Mouse (Mus musculus): ENCODE data around the gene Borcs6.
A peak's percentile ranks its signal among the peaks of the same experiment; 100 is the strongest.
"Not testable (repeated sequence)": the region's sequence is repeated elsewhere in the genome, so short reads cannot be mapped to it uniquely, and the experiment has no call there.

Borcs6 gene

DNA sequence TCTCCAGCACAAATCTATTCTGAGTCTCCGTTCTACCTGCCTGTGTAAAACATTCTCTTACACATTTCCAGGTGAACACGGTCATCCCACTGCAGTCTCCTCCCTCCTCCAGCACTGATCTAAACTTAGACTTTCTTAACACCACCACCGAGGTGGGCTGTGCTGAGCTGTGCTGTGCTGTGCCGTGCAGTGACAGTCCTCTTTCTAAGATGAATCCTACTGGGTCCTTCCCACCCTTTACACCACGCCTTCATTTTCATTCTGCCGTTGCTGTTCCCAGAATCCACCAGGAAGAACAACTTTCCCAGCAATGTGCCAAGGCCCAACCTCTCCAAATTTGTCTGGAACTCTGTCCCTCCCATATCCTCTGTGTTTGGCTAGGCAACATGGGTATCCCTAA lies 26.9 kb downstream of the Borcs6 start:
- H3K36me3 ChIP-seq (ENCODE audit: control insufficient read depth, insufficient read depth, low read length, poor library complexity, severe bottlenecking), result peaks cover 7% of the 10 kb centered on the region
- DNase-seq (ENCODE audit: low read depth, low spot score), result no peak
- H3K27me3 ChIP-seq (ENCODE audit: control insufficient read depth, insufficient read depth, low read length, poor library complexity, severe bottlenecking), result no peaks in the 10 kb centered on the region

DNA sequence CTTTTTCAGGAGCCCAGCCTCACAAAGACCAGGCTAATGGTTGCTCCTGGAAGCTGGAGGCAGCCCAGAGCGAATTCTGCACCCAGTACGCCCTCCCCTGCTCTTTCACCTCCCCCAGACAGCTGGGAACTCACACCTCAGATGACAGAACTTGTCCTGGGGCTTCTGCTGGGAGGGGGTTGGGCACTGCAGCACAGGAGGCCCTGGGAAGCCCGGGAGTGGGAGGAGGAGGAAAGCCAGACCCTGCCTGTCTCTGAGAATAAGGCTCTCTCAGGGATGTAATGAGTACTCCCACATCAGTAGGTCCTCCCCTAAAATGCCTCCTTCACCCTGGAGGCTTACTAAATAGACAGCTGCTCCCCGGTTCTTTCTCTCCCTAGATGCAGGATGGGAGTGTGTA lies 27.6 kb downstream of the Borcs6 start:
- Histone ChIP-seq H3K36me3 (ENCODE audit: control insufficient read depth, insufficient read depth, low read length, poor library complexity, severe bottlenecking) (peaks cover 7% of the 10 kb centered on the region), H3K27me3 (ENCODE audit: control insufficient read depth, insufficient read depth, low read length, poor library complexity, severe bottlenecking) (no peaks in the 10 kb centered on the region)
- no peak for DNase-seq (ENCODE audit: low read depth, low spot score)

DNA sequence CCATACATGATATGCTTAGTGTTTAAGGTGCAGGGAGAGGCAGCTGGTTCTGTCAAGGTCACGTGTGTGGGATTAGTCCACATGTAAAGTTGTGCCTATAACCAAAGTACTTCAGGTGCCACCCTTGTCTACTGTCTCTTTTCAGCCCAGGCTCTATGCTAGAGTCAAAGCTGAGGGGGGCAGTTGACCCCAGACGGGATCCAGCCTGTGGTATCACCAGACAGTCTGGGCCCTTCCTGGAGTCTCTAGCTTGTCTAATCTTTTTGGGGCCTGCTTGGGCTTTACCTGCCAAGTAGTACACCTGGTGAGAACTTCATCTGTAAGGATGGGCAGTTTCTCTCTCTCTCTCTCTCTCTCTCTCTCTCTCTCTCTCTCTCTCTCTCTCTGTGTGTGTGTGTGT lies 28.1 kb downstream of the Borcs6 start:
- no peak for DNase-seq (ENCODE audit: low read depth, low spot score)
- Histone ChIP-seq H3K27me3 (ENCODE audit: control insufficient read depth, insufficient read depth, low read length, poor library complexity, severe bottlenecking) (no peaks in the 10 kb centered on the region), H3K36me3 (ENCODE audit: control insufficient read depth, insufficient read depth, low read length, poor library complexity, severe bottlenecking) (peaks cover 7% of the 10 kb centered on the region)

DNA sequence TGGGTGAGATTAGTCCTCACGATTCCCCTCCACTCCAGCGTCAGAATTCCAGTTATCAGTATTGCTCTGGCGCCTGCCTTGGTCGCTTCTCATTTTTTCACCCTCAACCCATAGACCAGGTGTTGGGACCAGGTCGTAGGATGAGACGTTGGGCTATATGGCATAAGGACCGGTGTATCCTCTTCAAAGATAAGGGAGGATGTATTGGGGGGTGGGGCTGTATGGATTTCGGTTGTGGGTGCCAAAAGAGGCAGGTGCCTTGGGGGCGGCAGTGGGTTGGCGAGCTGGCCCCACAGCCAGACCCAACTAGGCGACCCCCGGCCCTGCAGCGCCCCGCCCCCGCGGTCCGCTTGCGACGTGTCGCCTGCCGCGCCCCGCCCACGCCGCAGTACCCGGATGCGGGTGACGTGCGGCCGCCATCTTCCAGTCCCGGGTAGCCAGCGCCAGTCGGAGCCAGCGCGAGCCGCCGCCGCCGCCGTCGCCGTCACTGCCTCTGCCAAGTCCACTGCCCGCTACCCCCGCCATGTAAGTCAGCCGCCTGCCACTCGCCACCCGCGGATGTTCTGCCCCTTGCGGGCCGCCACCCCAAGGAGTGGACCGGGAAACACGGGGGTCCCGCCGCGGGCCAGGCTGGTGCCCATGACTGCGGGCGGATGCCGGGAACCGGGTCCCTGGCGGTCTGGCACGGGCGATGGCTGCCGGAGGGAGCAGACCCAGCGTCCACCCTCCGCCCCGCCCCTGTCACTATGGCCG lies 28.8 kb downstream of the Borcs6 start, which contains the start of gene Vamp2:
Gene Vamp2 (plus strand): TSS at position 388 of the 753 bp plus-strand sequence.
- Histone ChIP-seq H3K36me3 (ENCODE audit: control insufficient read depth, insufficient read depth, low read length, poor library complexity, severe bottlenecking) (peaks cover 7% of the 10 kb centered on the region), H3K27me3 (ENCODE audit: control insufficient read depth, insufficient read depth, low read length, poor library complexity, severe bottlenecking) (no peaks in the 10 kb centered on the region)
- peak; percentile 93 for DNase-seq (ENCODE audit: low read depth, low spot score)

DNA sequence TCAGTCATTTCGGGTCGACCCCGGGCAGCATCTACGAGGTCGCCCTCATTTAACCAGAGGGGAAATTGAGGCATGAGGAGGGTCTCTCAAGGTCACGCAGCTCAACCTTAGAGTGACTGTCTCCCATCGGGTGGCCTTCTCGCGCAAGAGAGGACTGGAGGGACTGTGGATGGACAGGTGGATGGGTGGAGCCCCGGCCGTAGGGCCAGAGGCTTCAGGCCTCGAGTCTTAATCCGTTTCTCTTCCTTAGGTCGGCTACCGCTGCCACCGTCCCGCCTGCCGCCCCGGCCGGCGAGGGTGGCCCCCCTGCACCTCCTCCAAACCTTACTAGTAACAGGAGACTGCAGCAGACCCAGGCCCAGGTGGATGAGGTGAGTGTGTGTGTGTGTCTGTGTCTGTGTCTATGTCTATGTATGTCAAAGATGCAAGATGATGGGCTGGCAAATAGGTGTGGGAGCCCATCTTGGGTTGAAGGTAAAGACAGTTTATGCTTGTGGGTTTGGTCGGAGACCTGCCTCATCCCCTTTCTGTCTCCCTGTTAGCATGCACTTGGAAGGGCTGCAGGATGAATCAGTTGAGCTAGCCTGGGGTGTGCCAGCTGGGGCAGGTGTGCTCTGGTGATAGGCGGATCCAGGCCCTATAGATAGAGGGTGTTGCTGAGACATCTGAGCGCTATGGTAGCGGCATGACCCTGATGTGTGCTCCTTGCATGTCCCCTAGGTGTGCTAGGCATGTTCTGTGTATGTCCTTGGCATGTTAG lies 29.5 kb downstream of the Borcs6 start:
- DNase-seq (ENCODE audit: low read depth, low spot score), result peak; percentile 36
- H3K27me3 ChIP-seq (ENCODE audit: control insufficient read depth, insufficient read depth, low read length, poor library complexity, severe bottlenecking), result no peaks in the 10 kb centered on the region
- peaks cover 7% of the 10 kb centered on the region for H3K36me3 ChIP-seq (ENCODE audit: control insufficient read depth, insufficient read depth, low read length, poor library complexity, severe bottlenecking)

DNA sequence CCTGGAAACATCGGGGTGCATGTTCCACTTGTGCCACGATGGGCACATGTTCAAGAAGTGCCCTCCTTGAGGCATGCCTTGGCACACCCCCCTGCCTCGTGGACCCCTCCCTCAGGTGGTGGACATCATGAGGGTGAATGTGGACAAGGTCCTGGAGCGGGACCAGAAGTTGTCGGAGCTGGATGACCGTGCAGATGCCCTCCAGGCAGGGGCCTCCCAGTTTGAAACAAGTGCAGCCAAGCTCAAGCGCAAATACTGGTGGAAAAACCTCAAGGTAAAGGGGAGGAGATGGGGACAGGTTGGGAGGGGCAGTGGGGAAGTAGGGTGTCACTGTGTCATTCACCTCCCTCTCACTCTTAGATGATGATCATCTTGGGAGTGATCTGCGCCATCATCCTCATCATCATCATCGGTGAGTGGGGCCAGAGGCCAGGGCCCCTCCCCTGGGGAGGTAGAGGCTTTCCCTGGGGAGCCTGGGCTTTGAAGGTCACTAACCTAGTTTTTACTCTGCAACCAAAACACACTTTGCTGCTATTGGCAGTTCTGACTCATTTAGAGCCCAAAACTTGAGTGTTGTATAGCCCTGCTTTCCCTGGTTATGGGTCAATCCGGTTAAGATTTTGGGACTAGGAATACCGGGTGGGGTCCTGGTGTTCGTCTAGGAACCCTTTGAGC lies 30.2 kb downstream of the Borcs6 start:
- DNase-seq (ENCODE audit: low read depth, low spot score), result no peak

DNA sequence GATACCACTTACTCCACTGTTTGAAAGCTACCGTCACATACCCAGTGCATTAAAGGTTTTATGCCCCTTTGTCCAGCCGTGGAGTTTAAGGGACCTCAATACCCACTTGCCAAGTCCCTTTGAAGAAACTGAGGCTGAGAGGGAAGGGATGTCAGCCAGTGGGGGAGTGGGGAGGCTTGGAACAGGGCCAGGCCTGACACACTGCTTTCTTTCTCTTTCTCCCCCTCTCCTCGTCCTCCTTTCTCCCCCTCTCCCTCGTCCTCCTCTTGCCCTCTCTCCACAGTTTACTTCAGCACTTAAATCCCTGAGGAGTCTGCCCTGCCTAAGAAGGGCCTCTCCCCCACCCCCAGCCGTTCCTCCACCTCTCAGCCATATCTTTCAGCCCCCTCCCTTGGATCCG lies 30.9 kb downstream of the Borcs6 start:
- no peaks in the 10 kb centered on the region for H3K27me3 ChIP-seq (ENCODE audit: control insufficient read depth, insufficient read depth, low read length, poor library complexity, severe bottlenecking)
- H3K36me3 ChIP-seq (ENCODE audit: control insufficient read depth, insufficient read depth, low read length, poor library complexity, severe bottlenecking), result peaks cover 7% of the 10 kb centered on the region
- DNase-seq (ENCODE audit: low read depth, low spot score), result no peak

More for the DNA sequence above, 30.2 kb downstream of the Borcs6 start:
- Histone ChIP-seq H3K36me3 (ENCODE audit: control insufficient read depth, insufficient read depth, low read length, poor library complexity, severe bottlenecking) (peaks cover 7% of the 10 kb centered on the region), H3K27me3 (ENCODE audit: control insufficient read depth, insufficient read depth, low read length, poor library complexity, severe bottlenecking) (no peaks in the 10 kb centered on the region)

DNA sequence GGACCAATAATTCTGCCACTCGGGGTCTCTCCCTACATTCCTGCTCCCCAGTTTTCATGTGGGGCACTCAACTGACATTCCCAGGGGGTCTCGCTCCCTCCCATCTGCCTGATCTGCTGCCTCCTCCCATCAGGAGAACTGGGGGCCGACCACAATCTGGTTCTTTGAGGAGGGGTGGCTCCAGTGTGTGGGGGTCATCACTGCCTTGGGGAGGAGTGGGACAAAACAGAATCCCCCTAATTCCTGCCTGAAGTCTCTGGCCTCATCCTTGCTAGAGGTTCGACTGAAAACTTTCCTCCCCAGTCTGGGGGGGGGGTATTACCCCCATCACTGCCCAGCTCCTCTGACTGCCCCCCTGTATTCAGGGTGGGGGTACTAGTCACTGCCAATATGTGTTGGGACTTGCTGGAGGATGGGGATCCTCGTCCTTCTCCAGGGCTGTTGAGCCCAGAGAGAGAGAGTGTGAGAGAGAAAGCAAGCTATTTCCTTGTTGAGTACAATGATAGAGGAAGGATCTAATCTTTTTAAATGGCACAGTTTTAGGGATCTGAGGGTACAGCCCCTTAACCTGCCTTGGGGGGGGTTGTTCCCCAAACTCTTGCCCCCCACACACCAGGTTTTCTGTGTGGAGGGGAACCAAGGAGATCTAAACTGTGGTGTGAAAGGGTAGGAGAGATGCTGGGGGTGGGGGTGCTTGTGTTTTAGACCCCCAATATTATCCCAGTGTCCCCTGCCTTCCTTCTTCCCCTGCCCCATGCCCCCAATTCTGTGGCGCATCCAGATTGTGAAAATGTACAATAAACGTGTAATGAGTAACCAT lies 32.3 kb downstream of the Borcs6 start:
- DNase-seq (ENCODE audit: low read depth, low spot score), result no peak

DNA sequence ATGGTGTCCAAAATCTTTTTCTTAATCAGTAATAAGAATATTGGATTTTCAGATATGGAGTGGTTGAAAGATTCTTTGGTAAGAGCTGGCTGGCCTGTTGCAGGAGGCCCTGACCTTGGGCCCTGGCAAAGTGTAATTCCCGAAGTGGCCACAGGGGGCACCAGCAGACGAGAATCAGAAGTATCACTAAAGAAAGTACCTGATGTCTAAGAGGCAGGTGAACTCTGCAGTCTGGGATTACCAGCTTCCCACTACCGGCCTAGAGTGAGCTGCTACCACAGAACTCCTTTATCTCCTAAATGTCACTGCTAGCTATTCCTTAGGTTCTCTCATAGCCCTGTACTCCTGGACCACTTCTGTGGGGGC lies 32.9 kb downstream of the Borcs6 start:
- no peaks in the 10 kb centered on the region for H3K27me3 ChIP-seq (ENCODE audit: control insufficient read depth, insufficient read depth, low read length, poor library complexity, severe bottlenecking)
- peak; percentile 92 for DNase-seq (ENCODE audit: low read depth, low spot score)
- peaks cover 7% of the 10 kb centered on the region for H3K36me3 ChIP-seq (ENCODE audit: control insufficient read depth, insufficient read depth, low read length, poor library complexity, severe bottlenecking)

More for the DNA sequence above, 32.3 kb downstream of the Borcs6 start:
- peaks cover 7% of the 10 kb centered on the region for H3K36me3 ChIP-seq (ENCODE audit: control insufficient read depth, insufficient read depth, low read length, poor library complexity, severe bottlenecking)
- H3K27me3 ChIP-seq (ENCODE audit: control insufficient read depth, insufficient read depth, low read length, poor library complexity, severe bottlenecking), result no peaks in the 10 kb centered on the region

DNA sequence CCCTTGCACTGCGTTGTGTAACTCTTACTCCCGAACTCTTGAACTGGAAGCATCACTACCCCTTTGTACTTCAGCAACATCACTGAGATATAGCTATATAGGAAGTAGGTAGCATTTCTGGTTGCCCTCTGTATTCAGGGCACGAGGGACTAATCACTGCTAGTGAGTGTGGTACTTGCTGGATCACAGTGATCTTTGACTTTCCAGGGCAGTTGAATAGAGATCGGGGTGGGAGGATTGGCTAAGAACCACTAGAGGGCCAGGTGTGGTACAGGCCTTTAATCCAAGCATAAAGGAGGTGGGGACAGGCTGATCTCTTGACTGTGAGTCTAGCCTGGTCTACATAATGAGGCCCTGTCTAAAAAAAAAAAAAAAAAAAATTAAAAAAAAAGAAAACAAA lies 33.4 kb downstream of the Borcs6 start:
- H3K36me3 ChIP-seq (ENCODE audit: control insufficient read depth, insufficient read depth, low read length, poor library complexity, severe bottlenecking), result peaks cover 7% of the 10 kb centered on the region
- no peaks in the 10 kb centered on the region for H3K27me3 ChIP-seq (ENCODE audit: control insufficient read depth, insufficient read depth, low read length, poor library complexity, severe bottlenecking)
- peak; percentile 73 for DNase-seq (ENCODE audit: low read depth, low spot score)

DNA sequence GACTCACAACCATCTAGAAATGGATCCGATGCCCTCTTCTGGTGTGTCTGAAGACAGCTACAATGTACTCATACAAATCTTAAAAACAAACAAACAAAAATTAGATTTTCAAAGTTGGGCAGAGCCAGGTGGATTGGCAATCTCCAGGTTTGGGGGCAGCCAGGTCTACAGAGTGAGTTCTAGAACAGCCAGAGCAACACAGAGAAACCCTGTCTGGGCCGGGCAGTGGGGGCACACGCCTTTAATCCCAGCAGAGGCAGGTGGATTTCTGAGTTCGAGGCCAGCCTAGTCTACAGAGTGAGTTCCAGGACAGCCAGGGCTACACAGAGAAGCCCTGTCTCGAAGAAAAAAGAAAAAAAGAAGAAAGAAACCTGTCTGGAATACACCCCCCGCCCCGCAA lies 34.3 kb downstream of the Borcs6 start:
- DNase-seq (ENCODE audit: low read depth, low spot score); H3K36me3 ChIP-seq (ENCODE audit: control insufficient read depth, insufficient read depth, low read length, poor library complexity, severe bottlenecking); H3K27me3 ChIP-seq (ENCODE audit: control insufficient read depth, insufficient read depth, low read length, poor library complexity, severe bottlenecking): not testable (repeated sequence)

DNA sequence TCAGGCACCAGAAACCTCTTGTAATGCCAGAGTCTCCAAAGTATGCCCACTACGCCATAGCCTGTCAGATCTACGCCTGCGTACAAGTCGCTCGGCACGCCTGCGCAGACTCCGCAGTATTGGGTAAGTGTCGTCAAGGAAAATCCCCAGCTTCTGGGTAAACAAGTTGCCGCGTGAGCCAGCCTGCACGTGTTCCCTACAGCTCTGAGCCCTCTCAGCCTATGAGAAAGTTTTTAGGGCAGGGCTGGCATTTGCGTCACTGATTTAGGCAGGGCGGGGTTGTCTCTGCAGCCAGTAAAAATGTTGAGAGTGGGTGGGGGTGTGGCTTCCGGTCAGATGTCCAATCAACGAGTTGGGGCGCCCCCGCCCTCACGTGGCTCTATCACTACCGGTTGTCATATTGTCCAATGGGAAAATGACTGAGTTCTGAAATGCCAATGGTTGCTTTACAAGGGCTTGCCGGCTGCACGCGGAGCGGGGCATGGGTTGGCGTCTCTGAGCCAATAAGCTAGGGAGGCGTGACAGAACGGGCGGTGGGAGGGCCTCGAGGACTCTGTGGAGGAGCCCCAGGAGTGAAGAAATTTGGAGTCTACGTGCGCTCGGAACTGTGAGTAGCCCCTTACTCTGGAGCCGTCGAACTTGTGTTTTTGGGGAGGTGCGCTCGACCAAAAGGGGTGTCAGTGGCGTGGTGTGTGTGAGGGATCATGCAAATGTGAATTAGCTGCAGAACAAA lies 35.3 kb downstream of the Borcs6 start, which contains the start of gene Per1:
Gene Per1 (plus strand): TSS at position 521 of the 733 bp plus-strand sequence.
- Histone ChIP-seq H3K27me3 (ENCODE audit: control insufficient read depth, insufficient read depth, low read length, poor library complexity, severe bottlenecking) (no peaks in the 10 kb centered on the region), H3K36me3 (ENCODE audit: control insufficient read depth, insufficient read depth, low read length, poor library complexity, severe bottlenecking) (peaks cover 6% of the 10 kb centered on the region)
- DNase-seq (ENCODE audit: low read depth, low spot score), result peak; percentile 100

DNA sequence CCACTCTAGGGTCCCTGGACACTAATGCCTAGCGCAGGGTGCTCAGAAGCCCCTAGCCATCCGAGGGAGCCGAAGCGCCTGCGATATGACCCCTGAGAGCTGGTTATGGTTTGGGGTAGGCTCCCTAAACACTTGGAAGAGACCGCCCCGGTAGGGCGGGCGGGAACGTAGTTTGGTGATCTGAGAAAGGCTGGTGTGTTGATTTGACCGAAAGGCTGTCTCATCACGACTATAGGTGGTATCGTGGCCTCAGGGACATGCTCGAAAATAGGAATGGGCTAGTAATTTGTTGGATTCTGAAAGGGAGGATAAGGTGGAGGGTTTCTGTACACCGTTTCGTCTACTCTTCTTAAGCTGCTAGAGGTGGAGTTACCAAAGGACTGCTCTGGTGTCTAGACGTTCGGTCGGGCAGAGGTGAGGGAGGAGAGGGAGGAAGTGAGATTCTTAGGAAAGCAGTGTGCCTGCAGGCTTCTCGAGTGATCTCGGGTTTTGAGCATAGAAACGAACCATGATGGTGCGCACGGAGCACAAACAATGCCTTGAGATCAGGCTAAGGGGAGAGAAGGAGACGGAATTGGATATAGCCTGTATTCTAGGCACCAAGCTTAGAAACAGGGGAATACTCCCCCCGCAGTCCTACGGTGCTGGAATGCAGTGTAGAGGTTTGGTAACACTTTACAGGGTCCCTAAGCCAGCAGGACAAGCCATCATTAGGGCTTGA lies 36.2 kb downstream of the Borcs6 start:
- peaks cover 3% of the 10 kb centered on the region for H3K36me3 ChIP-seq (ENCODE audit: control insufficient read depth, insufficient read depth, low read length, poor library complexity, severe bottlenecking)
- peak; percentile 74 for DNase-seq (ENCODE audit: low read depth, low spot score)
- H3K27me3 ChIP-seq (ENCODE audit: control insufficient read depth, insufficient read depth, low read length, poor library complexity, severe bottlenecking), result no peaks in the 10 kb centered on the region
